Comparison of ENCODE assay signal across 18 mouse cellular contexts in the genomic region with DNA sequence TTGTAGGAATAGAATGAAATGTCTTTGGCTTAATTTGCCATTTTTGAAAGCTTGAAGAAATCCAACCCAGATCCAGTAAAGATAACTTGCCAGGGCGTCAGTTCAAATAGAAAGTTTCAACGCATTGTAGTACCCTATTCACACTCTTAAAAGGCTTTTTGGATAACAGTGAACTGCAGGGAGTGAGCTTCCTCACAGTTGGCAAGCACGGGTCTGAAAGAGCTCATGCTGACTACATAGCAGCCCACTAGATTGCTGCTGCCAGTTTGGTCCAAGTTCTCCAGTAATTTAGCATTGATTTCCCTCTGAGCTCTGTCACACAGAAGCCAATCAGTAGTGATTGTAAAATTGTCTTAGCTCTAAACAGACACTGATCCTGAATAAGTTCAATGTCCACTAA.
DNase-seq lines count a peak whose midpoint lies in the region; ATAC-seq lines count a peak whose summit lies in the region.
"Had no signal": no experiment of that assay in that cellular context is flagged by ENCODE, and none has a peak within 500 bp of the region (broad histone marks: within the 10 kb centered on the region; RNA-seq: fewer than 3 reads in every experiment).

No protein-coding gene starts in this region.

- 11% methylated on average over 3 of the region's 3 CpGs for WGBS in midbrain, embryonic 15.5 days

- no peaks in the 10 kb centered on the region for H3K27me3 ChIP-seq in midbrain, embryonic 15.5 days (replicated peaks)
- H3K27me3 ChIP-seq: CH12.LX; heart, embryonic 13.5 days had no signal

- intact Hi-C loops in heart, postnatal 36 days (cut with DNase I): no loop called here

- no peaks in the 10 kb centered on the region for H3K36me3 ChIP-seq in midbrain, embryonic 15.5 days (replicated peaks)
- H3K36me3 ChIP-seq: heart, embryonic 13.5 days had no signal

- DNase-seq in embryo, embryonic 10 days (ENCODE audit: low spot score): peak; percentile 11
- no peak for DNase-seq in embryo, embryonic 9.5 days (ENCODE audit: extremely low spot score)
- DNase-seq in layer of hippocampus, postnatal 36 days: peak; percentile 1 to 11
- DNase-seq in layer of hippocampus, postnatal 25 days (ENCODE audit: extremely low spot score in 1 of 2, low spot score in 1 of 2): no peak
- peak; percentile 18 for DNase-seq in brain, embryonic 18.5 days (ENCODE audit: low read depth, low spot score)
- no peak for DNase-seq in heart, postnatal 36 days
- no peak for DNase-seq in adrenal gland, adult (ENCODE audit: inconsistent age in 2 of 2, low spot score in 1 of 2)
- DNase-seq: adrenal gland, postnatal 14 days; cerebellum, adult 8-10 months; heart, postnatal 4 days; liver, postnatal 0 days; retina, postnatal 1 day; right cerebral cortex, postnatal 4 days; thymus, postnatal 4 days had no signal

- ATAC-seq in midbrain, embryonic 15.5 days (replicated peaks): peak; percentile 90
- ATAC-seq: inflammation-experienced regulatory T-cells, adult 6 months; liver, postnatal 0 days had no signal

- no peaks in the 10 kb centered on the region for H3K9me3 ChIP-seq in midbrain, embryonic 15.5 days
- H3K9me3 ChIP-seq: heart, embryonic 13.5 days had no signal

- no peaks in the 10 kb centered on the region for H3K4me1 ChIP-seq in midbrain, embryonic 15.5 days
- H3K4me1 ChIP-seq: heart, embryonic 13.5 days had no signal

- no peak overlapping the region for H3K9ac ChIP-seq in midbrain, embryonic 15.5 days
- H3K9ac ChIP-seq: heart, embryonic 13.5 days; liver, postnatal 0 days had no signal

- no peak overlapping the region for H3K27ac ChIP-seq in midbrain, embryonic 15.5 days
- H3K27ac ChIP-seq: heart, embryonic 13.5 days had no signal

- no peak overlapping the region for H3K4me2 ChIP-seq in midbrain, embryonic 15.5 days
- H3K4me2 ChIP-seq: heart, embryonic 13.5 days had no signal

- H3K4me3 ChIP-seq in midbrain, embryonic 15.5 days: no peak overlapping the region
- H3K4me3 ChIP-seq: heart, embryonic 13.5 days had no signal

Comparison
In these comparisons a context has a peak if more than half of its experiments do, and no peak if none do; other contexts are left out.
1. DNase-seq: peak in embryo, embryonic 10 days (single experiment), layer of hippocampus, postnatal 36 days (2 of 2) and brain, embryonic 18.5 days (single experiment); none in embryo, embryonic 9.5 days (single experiment), layer of hippocampus, postnatal 25 days (0 of 2), heart, postnatal 36 days (0 of 2) and adrenal gland, adult (0 of 2).